Mouse (Mus musculus): ENCODE data around the gene Dmd.

DNA sequence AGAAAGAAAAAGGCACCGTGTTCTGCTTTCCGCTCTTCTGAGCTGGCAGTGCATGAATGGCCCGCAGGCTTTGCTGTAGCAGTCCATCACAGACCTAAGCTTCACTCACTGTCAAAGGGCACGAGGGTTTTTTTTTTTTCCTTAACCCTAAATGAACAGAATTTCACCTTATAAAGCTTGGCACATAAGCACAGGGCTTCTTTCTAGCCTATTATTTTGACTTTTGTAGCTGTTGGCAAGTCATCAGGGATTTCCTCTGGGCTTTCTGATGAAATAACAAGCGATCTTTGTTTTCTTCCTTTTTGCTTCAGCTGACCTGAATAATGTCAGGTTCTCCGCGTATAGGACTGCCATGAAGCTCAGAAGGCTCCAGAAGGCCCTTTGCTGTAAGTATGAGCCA, 2140.8 kb downstream of the Dmd start:
- no peak for TF ChIP-seq FLI1 (IDR thresholded peaks at IDR 0.05; ENCODE audit: low read length)
- TF ChIP-seq GATA1 (IDR thresholded peaks at IDR 0.05; ENCODE audit: borderline replicate concordance, low read length) = no peak
